Mouse (Mus musculus): Measurements from ENCODE around the gene Mtcl1. TPM values are rescaled to one million over a fixed set of nuclear protein-coding genes. Genes with fewer than 3 reads are reported as not detected.

The Mtcl1 gene
- polyA plus RNA-seq, 1 experiment from 2014 or later: 14.3 TPM

GRCm38 (mm10) chr17:66289894-66290293 lies 159.7 kb downstream of the Mtcl1 start:
- H3K4me1 ChIP-seq (ENCODE audit: insufficient read depth): no peaks in the 10 kb centered on the region
- no peak for ATAC-seq (ENCODE audit: insufficient read depth)
- H3K9me3 ChIP-seq (ENCODE audit: low read depth, low read length): no peaks in the 10 kb centered on the region
- TF ChIP-seq CTCF (IDR thresholded peaks at IDR 0.05; ENCODE audit: low read depth): no peak
- H3K4me3 ChIP-seq (ENCODE audit: low read depth, low read length): no peak overlapping the region
- no peaks in the 10 kb centered on the region for H3K36me3 ChIP-seq (ENCODE audit: insufficient read depth)
- 87% methylated on average over 4 of the region's 4 CpGs for WGBS
- no peak for DNase-seq
- no peaks in the 10 kb centered on the region for H3K27me3 ChIP-seq (ENCODE audit: insufficient read depth, low read length)
- H3K9ac ChIP-seq: no peak overlapping the region
- H3K4me2 ChIP-seq: no peak overlapping the region
- H3K27ac ChIP-seq (ENCODE audit: low read depth): no peak overlapping the region

Other genes with a start within 250 kb of the Mtcl1 start
- 67.4 and 71.5 TPM in 2 replicates for gene Rab12, start 70.0 kb upstream of the Mtcl1 start, polyA plus RNA-seq (2014; fragmentation: Nextera tagmentation; extraction: Ambion mirVana)
- gene Themis3, start 144.9 kb upstream of the Mtcl1 start, polyA plus RNA-seq (2014; fragmentation: Nextera tagmentation; extraction: Ambion mirVana): 0.16 and 0.22 TPM in 2 replicates

Measured in lung, embryonic 14.5 days (tissue).